Mouse (Mus musculus) adrenal gland, adult 8-10 months (tissue): ENCODE data around the gene Pknox1. TPM values are rescaled to one million over a fixed set of nuclear protein-coding genes. Genes with fewer than 3 reads are reported as not detected.
A peak's percentile ranks its signal among the peaks of the same experiment; 100 is the strongest.

Experiments used
- DNase-seq: peaks from one replicate; pipeline ENCODE4 v3.0.0; 2022
- total RNA-seq, 4 experiments: library from RNA; stranded (reverse); gene quantifications; 2 replicates each; pipeline ENCODE4 v1.2.4; 2022

Pknox1 gene
- total RNA-seq, 4 experiments from 2014 or later: 20.6 to 28.1 (median 24.2) TPM

- no peak for DNase-seq
Measured at GRCm38 (mm10) chr17:31556253-31556652, 8.3 kb upstream of the Pknox1 start.

- DNase-seq: no peak
Measured at GRCm38 (mm10) chr17:31557124-31557880, 7.2 kb upstream of the Pknox1 start.

- DNase-seq: no peak
Measured at GRCm38 (mm10) chr17:31557947-31558542, 6.5 kb upstream of the Pknox1 start.

DNA sequence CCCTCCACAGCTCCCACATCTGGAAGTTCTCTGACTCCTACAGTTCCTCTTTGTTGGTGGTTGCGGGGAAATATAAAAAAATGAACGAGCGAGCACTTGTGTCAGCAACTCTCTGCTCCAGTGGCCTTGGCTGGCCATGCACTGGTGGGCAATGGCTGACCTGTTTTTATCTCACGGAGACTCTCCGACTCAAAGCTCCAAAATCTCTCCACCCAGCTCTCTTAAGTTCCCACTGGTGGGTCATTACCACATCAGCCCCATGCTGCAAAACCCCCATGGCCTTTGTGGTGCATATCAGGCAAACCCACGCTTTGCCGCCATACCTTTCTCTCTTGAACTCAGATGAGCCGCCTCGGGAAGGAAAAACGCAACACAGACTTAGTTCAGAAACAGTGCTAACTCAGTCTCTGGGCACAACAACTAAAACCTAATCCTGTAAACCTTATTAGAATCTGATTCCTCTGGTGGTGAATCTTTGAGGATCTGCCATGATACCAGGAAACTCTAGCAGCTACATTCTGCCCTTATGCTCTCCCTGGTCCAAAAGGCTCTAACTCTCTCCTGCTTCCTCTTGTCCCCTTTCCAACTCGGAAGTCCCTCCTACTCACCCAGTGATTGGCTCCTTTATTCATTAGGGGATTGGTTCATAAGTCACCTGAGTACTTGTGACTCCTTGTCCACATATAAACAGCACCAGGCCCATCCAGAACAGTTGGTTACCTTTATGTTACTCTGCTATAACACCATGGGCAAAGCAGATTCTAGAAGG, 5.3 kb upstream of the Pknox1 start:
- DNase-seq: no peak

- DNase-seq: peak; percentile 34
Measured at GRCm38 (mm10) chr17:31563632-31564014, 911 bp upstream of the Pknox1 start.

- no peak for DNase-seq
Measured at GRCm38 (mm10) chr17:31564858-31565140, 265 bp downstream of the Pknox1 start.

- DNase-seq: peak; percentile 44
Measured at GRCm38 (mm10) chr17:31565141-31566056, 865 bp downstream of the Pknox1 start.

DNA sequence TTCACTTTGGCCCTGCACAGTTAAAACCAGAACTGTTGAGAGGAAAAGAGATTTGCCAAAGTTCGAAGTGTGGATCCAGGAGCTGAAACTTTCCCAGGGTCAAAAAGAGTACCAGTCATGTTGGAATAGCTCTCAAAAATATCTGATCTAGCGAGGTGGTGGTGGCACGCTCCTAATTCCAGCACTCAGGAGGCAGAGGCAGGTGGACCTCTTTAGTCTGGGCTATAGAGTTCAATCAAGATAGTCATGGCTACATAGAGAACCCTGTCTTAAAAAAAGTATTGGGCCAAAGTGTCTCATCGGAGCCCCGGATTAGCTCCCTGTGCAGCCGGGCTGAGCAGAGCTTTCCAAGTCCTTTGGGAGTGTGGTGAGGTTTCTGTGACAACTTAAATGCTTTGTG, 1.7 kb downstream of the Pknox1 start:
- DNase-seq: no peak

DNA sequence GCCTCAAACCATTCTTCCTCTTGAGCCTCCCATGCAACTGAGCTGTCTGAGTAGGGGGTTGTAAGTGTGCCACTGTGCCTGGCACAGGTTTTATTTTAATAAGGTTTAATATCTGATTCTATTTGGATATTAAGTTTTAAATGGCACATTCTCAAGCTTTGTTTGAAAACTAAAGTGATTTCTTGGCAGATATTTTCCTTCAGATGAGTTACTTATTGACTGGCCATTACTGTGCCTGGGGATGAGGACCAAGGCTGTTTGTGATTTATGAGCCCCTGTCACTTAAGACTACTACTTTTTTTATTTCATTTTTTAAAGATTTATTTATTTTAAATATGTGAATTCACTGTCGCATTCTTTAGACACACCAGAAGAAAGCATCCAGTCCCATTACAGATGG, 5.2 kb downstream of the Pknox1 start:
- no peak for DNase-seq

GRCm38 (mm10) chr17:31570321-31570925, 5.9 kb downstream of the Pknox1 start:
- no peak for DNase-seq

DNA sequence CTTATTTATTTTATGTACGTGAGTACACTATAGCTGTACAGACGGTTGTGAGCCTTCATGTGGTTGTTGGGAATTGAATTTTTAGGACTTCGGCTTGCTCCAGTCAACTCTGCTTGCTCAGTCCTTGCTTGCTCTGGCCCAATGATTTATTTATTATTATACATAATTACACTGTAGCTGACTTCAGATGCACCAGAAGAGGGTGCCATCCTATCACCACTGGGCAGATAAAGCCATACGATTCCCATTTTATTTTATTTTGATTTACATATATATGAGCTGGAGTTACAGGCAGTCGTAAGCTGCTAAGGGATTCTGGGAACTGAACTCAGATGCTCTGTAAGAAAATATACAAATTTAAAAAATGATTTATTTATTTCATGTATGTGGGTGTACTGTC, 7.2 kb downstream of the Pknox1 start:
- DNase-seq: no peak

GRCm38 (mm10) chr17:31574662-31575061, 10.1 kb downstream of the Pknox1 start:
- no peak for DNase-seq

GRCm38 (mm10) chr17:31576394-31577175, 12.1 kb downstream of the Pknox1 start:
- no peak for DNase-seq

- DNase-seq: no peak
Measured at GRCm38 (mm10) chr17:31580344-31580743, 15.8 kb downstream of the Pknox1 start.

- no peak for DNase-seq
Measured at GRCm38 (mm10) chr17:31583185-31583584, 18.7 kb downstream of the Pknox1 start.

GRCm38 (mm10) chr17:31583781-31584180, 19.2 kb downstream of the Pknox1 start:
- no peak for DNase-seq

GRCm38 (mm10) chr17:31588115-31588514, 23.6 kb downstream of the Pknox1 start:
- DNase-seq: no peak

- DNase-seq: no peak
Measured at GRCm38 (mm10) chr17:31588726-31589125, 24.2 kb downstream of the Pknox1 start.

GRCm38 (mm10) chr17:31590846-31591245, 26.3 kb downstream of the Pknox1 start:
- DNase-seq: no peak

DNA sequence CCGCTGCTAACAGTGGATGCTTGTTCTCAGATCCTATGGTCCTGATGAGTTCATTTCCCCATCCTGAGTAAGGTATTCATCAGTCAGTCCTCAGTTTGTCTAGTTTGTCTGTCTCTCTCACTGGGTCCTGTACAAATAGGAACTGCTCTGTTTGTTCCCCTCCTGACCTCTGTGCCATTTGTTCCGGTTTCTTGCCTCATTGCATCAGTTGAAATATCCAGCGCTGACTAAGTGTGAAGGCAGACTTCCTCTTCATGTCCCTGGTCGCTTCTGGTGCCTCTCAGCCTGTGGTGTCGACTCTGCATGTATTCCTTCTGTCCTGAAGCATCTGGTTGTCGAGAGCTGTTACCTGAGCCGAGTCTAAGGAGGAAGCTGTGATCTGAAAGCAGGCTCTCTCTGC, 30.1 kb downstream of the Pknox1 start:
- DNase-seq: no peak

DNA sequence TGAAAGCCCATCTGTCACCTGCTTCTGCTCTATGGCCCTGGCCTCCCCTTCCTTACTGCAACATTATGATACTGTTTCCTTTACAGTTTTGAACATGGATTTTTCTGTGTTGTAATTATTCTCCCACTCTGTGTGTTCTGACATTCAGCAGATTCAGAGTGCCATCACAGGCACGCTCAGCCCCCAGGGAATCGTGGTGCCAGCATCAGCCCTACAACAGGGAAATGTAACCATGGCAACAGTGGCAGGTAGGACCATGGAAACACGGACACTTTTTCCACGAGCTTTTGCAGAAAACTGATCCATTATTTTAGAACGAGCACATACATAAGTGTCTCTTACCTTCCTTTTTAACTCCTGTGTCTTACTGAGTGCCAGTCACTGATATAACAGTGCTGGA, 30.5 kb downstream of the Pknox1 start:
- no peak for DNase-seq
